Mouse (Mus musculus) heart, adult 2 months (tissue): ENCODE results near the gene 9530003J23Rik. TPM values are rescaled to one million over a fixed set of nuclear protein-coding genes. Genes with fewer than 3 reads are reported as not detected.
"Not testable (repeated sequence)": the region's sequence is repeated elsewhere in the genome, so short reads cannot be mapped to it uniquely, and the experiment has no call there.

ENCODE experiments used
- DNase-seq, 2 experiments: peaks; one replicate each; pipeline ENCODE4 v3.0.0; 2021
- H3K27ac ChIP-seq: fragments of 200-600 bp; 2 replicates; pipeline ENCODE4 v1.8.1; 2022
- H3K27me3 ChIP-seq: fragments of 200-500 bp; 2 replicates; pipeline ENCODE4 v1.6.1; 2012; ENCODE audit warnings: mild to moderate bottlenecking, low read length, inconsistent platforms, mixed read lengths; ENCODE audit not compliant: control insufficient read depth, insufficient read depth
- H3K36me3 ChIP-seq: fragments of 200-500 bp; 2 replicates; pipeline ENCODE4 v1.6.1; 2012; ENCODE audit warnings: low read length, inconsistent platforms; ENCODE audit not compliant: control insufficient read depth, insufficient read depth
- H3K4me1 ChIP-seq: fragments of 200-500 bp; 2 replicates; pipeline ENCODE4 v1.6.1; 2011; ENCODE audit warnings: low read length; ENCODE audit not compliant: control insufficient read depth, insufficient read depth
- H3K4me3 ChIP-seq: fragments of 200-600 bp; 2 replicates; pipeline ENCODE4 v1.8.1; 2022
- H3K79me2 ChIP-seq: fragments of 200-500 bp; replicated peaks from 2 replicates; pipeline ENCODE4 v1.6.1; 2012; ENCODE audit warnings: mild to moderate bottlenecking, inconsistent platforms, low read length, moderate library complexity, mixed read lengths; ENCODE audit not compliant: control insufficient read depth, insufficient read depth
- H3K9ac ChIP-seq: fragments of 200-500 bp; 2 replicates; pipeline ENCODE4 v1.6.1; 2012; ENCODE audit warnings: low read depth, mild to moderate bottlenecking, control low read depth, inconsistent platforms, low read length, mixed read lengths
- CTCF ChIP-seq: fragments of 200-600 bp; IDR thresholded peaks from 2 replicates; pipeline ENCODE4 v1.8.1; 2022; ENCODE audit warnings: antibody characterized with exemption, mild to moderate bottlenecking, moderate library complexity
- EP300 ChIP-seq: fragments of 200-500 bp; IDR thresholded peaks from 2 replicates; pipeline ENCODE4 v1.6.1; 2011; ENCODE audit warnings: low read depth, low read length, control low read depth; ENCODE audit not compliant: insufficient read depth
- POLR2A ChIP-seq: fragments of 200-500 bp; IDR thresholded peaks from 2 replicates; pipeline ENCODE4 v1.6.1; 2011; ENCODE audit warnings: mild to moderate bottlenecking, low read depth, low read length, control low read depth; ENCODE audit not compliant: insufficient read depth
- WGBS: fragments of 180-500 bp; shearing (Covaris S2); methylation state at CpG from one replicate; pipeline ENCODE4 v1.1.7; 2018; 5-methylcytosine and 5-hydroxymethylcytosine counted together
- intact Hi-C: fragments of 180-260 bp; cut with DNase I; formaldehyde crosslinking; loops from one replicate; pipeline ENCODE4 v1.15.1; 2025
- long read RNA-seq: library from polyadenylated mRNA; stranded (forward); transcript quantifications from one replicate; pipeline ENCODE4 v2.0.0, GENCODE M21; 2021
- polyA plus RNA-seq: library from polyadenylated mRNA; depleted of rRNA; stranded (reverse); fragments of >200 nt; gene quantifications from 2 replicates; pipeline ENCODE4 v1.2.3, GENCODE M21; 2012; rRNA removed
- total RNA-seq, 2 experiments: library from RNA; stranded (reverse); gene quantifications; 2 replicates each; pipeline ENCODE4 v1.2.3; 2021

Gene 9530003J23Rik
- total RNA-seq (not detected), polyA plus RNA-seq (not detected in 2 replicates)
- long read RNA-seq: 0 reads

GRCm38 (mm10) chr10:117238603-117239002, at the start of gene 9530003J23Rik:
TSS of gene 9530003J23Rik (minus strand) at chr10:117238703.
- Histone ChIP-seq H3K79me2 (no peaks in the 10 kb centered on the region), H3K4me3 (no peak within 1 kb of the TSS), H3K27me3 (no peaks in the 10 kb centered on the region; the same call in 1 of the 2 replicates), H3K4me1 (no peaks in the 10 kb centered on the region), H3K9ac (no peak within 1 kb of the TSS), H3K27ac (no peak within 1 kb of the TSS), H3K36me3 (no peaks in the 10 kb centered on the region)
- TF ChIP-seq EP300 (no peak), POLR2A (no peak), CTCF (no peak)
- intact Hi-C loops: no loop called here
- WGBS: 83% methylated on average over 12 of the region's 12 CpGs
- DNase-seq: no peak

GRCm38 (mm10) chr10:117287226-117287850, 48.8 kb upstream of the 9530003J23Rik start:
- intact Hi-C loops: no loop called here
- no peaks in the 10 kb centered on the region for H3K4me1 ChIP-seq
- no peak for TF ChIP-seq CTCF
- no peak for TF ChIP-seq POLR2A
- no peak for TF ChIP-seq EP300
- no peak overlapping the region for H3K27ac ChIP-seq
- H3K4me3 ChIP-seq: no peak overlapping the region
- no peak for DNase-seq
- no peaks in the 10 kb centered on the region for H3K36me3 ChIP-seq
- WGBS: 64% methylated on average over 3 of the region's 3 CpGs
- H3K27me3 ChIP-seq: no peaks in the 10 kb centered on the region
- H3K9ac ChIP-seq: no peak overlapping the region
- H3K79me2 ChIP-seq: no peaks in the 10 kb centered on the region

DNA sequence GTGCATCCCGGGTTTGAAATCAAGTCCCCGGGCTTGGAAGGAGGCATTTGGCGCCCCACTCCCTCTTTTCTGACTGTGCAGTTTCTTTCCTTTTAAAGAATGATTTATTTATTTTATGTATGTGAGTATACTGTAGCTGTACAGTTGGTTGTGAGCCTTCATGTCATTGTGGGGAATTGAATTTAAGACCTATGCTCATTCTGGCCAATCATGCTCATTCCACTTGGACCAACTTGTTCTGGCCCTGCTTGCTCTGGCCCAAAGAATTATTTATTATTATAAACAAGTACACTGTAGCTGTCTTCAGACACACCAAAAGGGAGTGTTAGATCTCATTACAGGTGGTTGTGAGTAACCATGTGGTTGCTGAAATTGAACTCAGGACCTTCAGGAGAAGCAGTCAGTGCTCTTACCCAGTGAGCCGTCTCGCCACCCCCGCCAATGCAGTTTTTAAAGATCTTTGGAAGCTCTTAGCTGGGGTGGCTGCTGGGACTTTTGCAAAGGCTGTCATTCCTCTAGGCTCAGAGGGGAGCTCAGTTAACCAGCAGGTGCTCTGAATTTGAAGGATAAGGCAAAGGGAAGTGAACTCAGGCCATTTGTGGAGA, 48.0 kb upstream of the 9530003J23Rik start:
- H3K79me2 ChIP-seq: no peaks in the 10 kb centered on the region
- 92% methylated on average over 6 of the region's 6 CpGs for WGBS
- no peaks in the 10 kb centered on the region for H3K4me1 ChIP-seq
- TF ChIP-seq POLR2A: no peak
- no peak for TF ChIP-seq EP300
- no peak for TF ChIP-seq CTCF
- no peak overlapping the region for H3K27ac ChIP-seq
- intact Hi-C loops: no loop called here
- DNase-seq: no peak
- no peaks in the 10 kb centered on the region for H3K27me3 ChIP-seq
- no peaks in the 10 kb centered on the region for H3K36me3 ChIP-seq
- H3K4me3 ChIP-seq: no peak overlapping the region
- no peak overlapping the region for H3K9ac ChIP-seq

GRCm38 (mm10) chr10:117285584-117285983, 47.1 kb upstream of the 9530003J23Rik start:
- H3K9ac ChIP-seq, H3K27me3 ChIP-seq, H3K4me1 ChIP-seq, H3K4me3 ChIP-seq, H3K79me2 ChIP-seq, intact Hi-C loops, DNase-seq, H3K36me3 ChIP-seq, H3K27ac ChIP-seq: not testable (repeated sequence)
- WGBS: 56% methylated on average over 3 of the region's 7 CpGs

DNA sequence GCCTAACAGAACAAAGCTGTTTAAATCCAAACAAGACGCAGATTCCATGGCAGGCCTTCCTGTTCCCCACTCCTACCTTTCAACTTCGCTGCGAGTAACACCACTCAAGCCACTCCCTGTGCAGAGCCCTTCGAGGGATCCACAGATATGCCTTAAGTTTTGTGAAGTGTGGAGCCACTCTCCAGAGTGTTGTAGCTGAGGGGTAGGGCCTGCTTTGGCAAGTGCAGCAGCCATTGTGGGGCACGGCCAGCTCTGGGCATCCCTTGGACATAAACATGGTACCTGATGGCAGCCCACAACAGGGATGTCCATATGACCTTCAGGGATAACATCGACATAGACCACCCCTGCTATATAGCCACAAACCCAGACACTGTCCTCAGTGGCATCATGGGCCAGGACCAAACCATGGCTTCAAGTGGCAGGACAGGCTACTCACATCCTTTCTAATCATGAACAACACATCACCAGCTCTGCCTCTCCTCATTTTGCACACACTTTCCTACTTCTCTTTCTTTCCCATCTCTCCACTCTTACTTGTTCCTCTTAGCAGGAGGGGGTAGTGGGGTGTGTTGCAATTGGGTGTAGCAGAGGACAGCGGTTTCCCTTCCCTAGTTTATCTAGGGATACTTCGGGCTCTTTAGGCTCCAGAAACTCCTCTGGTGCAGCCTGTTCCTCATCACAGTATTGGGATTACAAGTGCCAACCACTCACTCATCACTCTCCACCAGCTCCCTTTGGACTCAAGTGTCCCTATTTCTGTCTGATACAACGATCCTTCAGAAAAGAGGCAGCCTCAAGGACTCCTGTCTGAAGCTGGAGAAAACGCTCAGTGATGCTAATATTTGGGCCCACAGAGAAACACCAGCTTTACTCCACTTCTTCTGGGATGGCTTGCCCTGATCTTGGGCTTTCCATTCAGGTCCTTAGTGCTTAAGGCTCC, 46.3 kb upstream of the 9530003J23Rik start:
- Histone ChIP-seq H3K4me3 (no peak overlapping the region), H3K9ac (no peak overlapping the region), H3K36me3 (no peaks in the 10 kb centered on the region), H3K4me1 (no peaks in the 10 kb centered on the region), H3K27ac (no peak overlapping the region), H3K79me2 (no peaks in the 10 kb centered on the region), H3K27me3 (no peaks in the 10 kb centered on the region)
- intact Hi-C loops: no loop called here
- no peak for DNase-seq
- no peak for TF ChIP-seq CTCF
- 65% methylated on average over 10 of the region's 10 CpGs for WGBS
